In genomic region chr7:49018478-49018914, GRCm38 (mm10) we compare ENCODE assay signal across 18 mouse cellular contexts.
DNase-seq lines count a peak whose midpoint lies in the region; ATAC-seq and TF ChIP-seq lines count a peak whose summit lies in the region.
"Had no signal": no experiment of that assay in that cellular context is flagged by ENCODE, and none has a peak within 500 bp of the region (broad histone marks: within the 10 kb centered on the region; RNA-seq: fewer than 3 reads in every experiment).

No protein-coding gene starts in this region.

- WGBS in forebrain, embryonic 12.5 days = 74% methylated on average over 7 of the region's 7 CpGs
- WGBS in forebrain, postnatal 0 days = 63% methylated on average over 7 of the region's 7 CpGs
- 53% methylated on average over 7 of the region's 7 CpGs for WGBS in hindbrain, embryonic 10.5 days
- WGBS in midbrain, embryonic 16.5 days = 26% methylated on average over 7 of the region's 7 CpGs

- DNase-seq in forebrain, postnatal 0 days = no peak
- peak; percentile 33 for DNase-seq in hindbrain, embryonic 10.5 days (ENCODE audit: low spot score)
- no peak for DNase-seq in left cerebral cortex, adult 9 months (ENCODE audit: low spot score in 2 of 2)
- DNase-seq in left cerebral cortex, postnatal 14 days (ENCODE audit: low spot score in 2 of 2) = no peak
- DNase-seq: adrenal gland, postnatal 25 days; cerebellum, adult 8-10 months; heart, adult 2 months; kidney, adult 18-20 months; lung, postnatal 14 days had no signal

- no peaks in the 10 kb centered on the region for H3K9me3 ChIP-seq in forebrain, embryonic 12.5 days
- H3K9me3 ChIP-seq in forebrain, postnatal 0 days (ENCODE audit: low read length) = no peaks in the 10 kb centered on the region
- 0 out of 2 replicates have a peak, but pooled peaks cover 3% of the 10 kb centered on the region for H3K9me3 ChIP-seq in hindbrain, embryonic 10.5 days
- no peaks in the 10 kb centered on the region for H3K9me3 ChIP-seq in midbrain, embryonic 16.5 days (replicated peaks; ENCODE audit: control insufficient read depth, low read length, poor library complexity, severe bottlenecking)
- H3K9me3 ChIP-seq: forebrain, embryonic 10.5 days; heart, embryonic 15.5 days; limb, embryonic 15.5 days had no signal

- TF ChIP-seq CTCF in forebrain, postnatal 0 days (IDR thresholded peaks at IDR 0.05; ENCODE audit: low read depth) = no peak

- no peak overlapping the region for H3K4me3 ChIP-seq in forebrain, embryonic 12.5 days (replicated peaks)
- H3K4me3 ChIP-seq in forebrain, postnatal 0 days (ENCODE audit: low read depth, low read length) = no peak overlapping the region
- no peak overlapping the region for H3K4me3 ChIP-seq in hindbrain, embryonic 10.5 days
- no peak overlapping the region for H3K4me3 ChIP-seq in midbrain, embryonic 16.5 days (ENCODE audit: low read depth, low read length)
- H3K4me3 ChIP-seq: forebrain, embryonic 10.5 days; heart, adult 2 months; heart, embryonic 15.5 days; limb, embryonic 15.5 days had no signal

- no peaks in the 10 kb centered on the region for H3K36me3 ChIP-seq in forebrain, embryonic 12.5 days (replicated peaks)
- no peaks in the 10 kb centered on the region for H3K36me3 ChIP-seq in forebrain, postnatal 0 days (ENCODE audit: insufficient read depth)
- peaks cover 4% of the 10 kb centered on the region; the same call in 1 of the 2 replicates for H3K36me3 ChIP-seq in hindbrain, embryonic 10.5 days
- H3K36me3 ChIP-seq in midbrain, embryonic 16.5 days (ENCODE audit: control insufficient read depth, insufficient read depth, low read length) = no peaks in the 10 kb centered on the region
- H3K36me3 ChIP-seq: forebrain, embryonic 10.5 days; heart, embryonic 15.5 days; limb, embryonic 15.5 days had no signal

- H3K4me1 ChIP-seq in forebrain, embryonic 12.5 days = peaks cover 29% of the 10 kb centered on the region
- H3K4me1 ChIP-seq in forebrain, postnatal 0 days (ENCODE audit: insufficient read depth) = 0 out of 2 replicates have a peak, but pooled peaks cover 3% of the 10 kb centered on the region
- H3K4me1 ChIP-seq in hindbrain, embryonic 10.5 days (replicated peaks) = peaks cover 53% of the 10 kb centered on the region
- peaks cover 24% of the 10 kb centered on the region for H3K4me1 ChIP-seq in midbrain, embryonic 16.5 days (ENCODE audit: control insufficient read depth, insufficient read depth, low read length)
- H3K4me1 ChIP-seq: forebrain, embryonic 10.5 days; heart, embryonic 15.5 days; limb, embryonic 15.5 days had no signal

- intact Hi-C loops in left cerebral cortex, postnatal 14 days (cut with DNase I) = no loop called here

- H3K9ac ChIP-seq in forebrain, embryonic 12.5 days = no peak overlapping the region
- no peak overlapping the region for H3K9ac ChIP-seq in forebrain, postnatal 0 days
- H3K9ac ChIP-seq in midbrain, embryonic 16.5 days (ENCODE audit: low read depth, low read length) = no peak overlapping the region
- H3K9ac ChIP-seq: heart, embryonic 15.5 days; limb, embryonic 15.5 days had no signal

- no peak overlapping the region for H3K27ac ChIP-seq in forebrain, embryonic 12.5 days
- no peak overlapping the region for H3K27ac ChIP-seq in forebrain, postnatal 0 days (ENCODE audit: low read depth, low read length)
- 0 out of 2 replicates have a peak overlapping the region, but pooled peaks have one; percentile 41 for H3K27ac ChIP-seq in hindbrain, embryonic 10.5 days
- no peak overlapping the region for H3K27ac ChIP-seq in midbrain, embryonic 16.5 days (ENCODE audit: low read length)
- H3K27ac ChIP-seq: forebrain, embryonic 10.5 days; heart, adult 2 months; heart, embryonic 15.5 days; limb, embryonic 15.5 days had no signal

- no peak overlapping the region for H3K4me2 ChIP-seq in forebrain, embryonic 12.5 days
- H3K4me2 ChIP-seq in forebrain, postnatal 0 days (ENCODE audit: low read depth) = no peak overlapping the region
- H3K4me2 ChIP-seq in midbrain, embryonic 16.5 days (ENCODE audit: low read length) = no peak overlapping the region
- H3K4me2 ChIP-seq: heart, embryonic 15.5 days; limb, embryonic 15.5 days had no signal

- ATAC-seq in forebrain, embryonic 12.5 days (ENCODE audit: low FRiP score) = peak; percentile 48; the same call in 1 of the 2 replicates
- ATAC-seq in forebrain, postnatal 0 days = no peak
- peak; percentile 42; the same call in 1 of the 2 replicates for ATAC-seq in megakaryocyte progenitor cell, adult 5-6 weeks (replicated peaks; ENCODE audit: poor library complexity)
- peak; percentile 32 for ATAC-seq in midbrain, embryonic 16.5 days
- ATAC-seq in CD4-positive, CD25-positive, alpha-beta regulatory T cell, adult 4 months = no peak
- ATAC-seq: activated CD4-positive, CD25-positive, alpha-beta regulatory T cell, adult 4 months; Patski had no signal

- 0 out of 2 replicates have a peak, but pooled peaks cover 14% of the 10 kb centered on the region for H3K27me3 ChIP-seq in forebrain, embryonic 12.5 days
- H3K27me3 ChIP-seq in forebrain, postnatal 0 days (ENCODE audit: insufficient read depth, low read length) = no peaks in the 10 kb centered on the region
- no peaks in the 10 kb centered on the region for H3K27me3 ChIP-seq in hindbrain, embryonic 10.5 days (ENCODE audit: insufficient read depth, poor library complexity, severe bottlenecking)
- H3K27me3 ChIP-seq in midbrain, embryonic 16.5 days (ENCODE audit: control insufficient read depth, insufficient read depth, low read depth, low read length) = no peaks in the 10 kb centered on the region
- H3K27me3 ChIP-seq: heart, embryonic 15.5 days; Patski had no signal

Comparison
In these comparisons a context has a peak if more than half of its experiments do, and no peak if none do; other contexts are left out.
1. ATAC-seq: peak in forebrain, embryonic 12.5 days (single experiment), megakaryocyte progenitor cell, adult 5-6 weeks (single experiment) and midbrain, embryonic 16.5 days (single experiment); none in forebrain, postnatal 0 days (single experiment) and CD4-positive, CD25-positive, alpha-beta regulatory T cell, adult 4 months (single experiment).